9 mouse cellular contexts compared by ENCODE assay signal in the genomic region with DNA sequence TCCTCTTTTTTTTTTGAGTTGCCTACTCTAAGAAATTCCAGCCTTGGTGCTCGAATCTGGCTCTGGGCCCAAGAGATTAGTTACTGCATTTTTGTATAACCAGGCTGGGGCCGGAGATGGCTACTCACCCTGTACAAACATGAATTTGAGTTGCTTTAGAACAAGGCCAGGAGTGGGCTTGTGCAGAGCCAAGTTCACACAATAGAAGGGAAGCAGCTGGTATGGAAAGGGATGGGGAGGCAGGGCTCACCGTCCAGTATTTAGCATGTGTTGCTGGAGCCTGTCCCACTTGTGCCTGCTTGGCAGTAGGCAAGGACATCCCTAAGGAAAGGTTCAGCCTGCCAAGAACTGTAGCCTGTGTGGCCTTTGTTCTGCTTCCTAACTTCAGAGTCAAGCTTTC. TPM values are rescaled to one million over a fixed set of nuclear protein-coding genes. Genes with fewer than 3 reads are reported as not detected.
DNase-seq lines count a peak whose midpoint lies in the region; ATAC-seq lines count a peak whose summit lies in the region.
"Had no signal": no experiment of that assay in that cellular context is flagged by ENCODE, and none has a peak within 500 bp of the region (broad histone marks: within the 10 kb centered on the region; RNA-seq: fewer than 3 reads in every experiment).

No protein-coding gene starts in this region.

- 58% methylated on average over 3 of the region's 3 CpGs for WGBS in kidney, embryonic 14.5 days
- 16% methylated on average over 3 of the region's 3 CpGs for WGBS in stomach, embryonic 16.5 days

- H3K4me1 ChIP-seq in kidney, embryonic 14.5 days (ENCODE audit: control insufficient read depth, insufficient read depth, low read length): no peaks in the 10 kb centered on the region
- H3K4me1 ChIP-seq in stomach, embryonic 16.5 days (ENCODE audit: control insufficient read depth, insufficient read depth, low read length): peaks cover 6% of the 10 kb centered on the region

- H3K4me3 ChIP-seq in kidney, embryonic 14.5 days (ENCODE audit: low read length): no peak overlapping the region
- H3K4me3 ChIP-seq in stomach, embryonic 16.5 days (replicated peaks; ENCODE audit: low read length): no peak overlapping the region
- H3K4me3 ChIP-seq: erythroblast, embryonic 14.5 days had no signal

- no peak for ATAC-seq in kidney, embryonic 14.5 days (ENCODE audit: low FRiP score, low TSS enrichment)
- peak; percentile 82 for ATAC-seq in stomach, embryonic 16.5 days (ENCODE audit: insufficient read depth, low FRiP score)

- peak; percentile 17 for DNase-seq in kidney, adult 11 months
- DNase-seq in brain, adult 2 months (ENCODE audit: low read depth, low spot score): peak; percentile 33
- DNase-seq in heart, adult 9 months (ENCODE audit: low spot score in 2 of 2): peak; percentile 4 to 8
- peak; percentile 19 to 31 for DNase-seq in kidney, postnatal 36 days
- no peak for DNase-seq in natural killer cell, adult 2 months (ENCODE audit: low spot score in 2 of 2)
- DNase-seq in layer of hippocampus, adult 9-11 months: no peak

- no peak overlapping the region for H3K9ac ChIP-seq in kidney, embryonic 14.5 days (ENCODE audit: low read depth, low read length)
- H3K9ac ChIP-seq in stomach, embryonic 16.5 days (ENCODE audit: low read length): no peak overlapping the region

- H3K9me3 ChIP-seq in kidney, embryonic 14.5 days (ENCODE audit: control insufficient read depth, low read length): no peaks in the 10 kb centered on the region
- no peaks in the 10 kb centered on the region for H3K9me3 ChIP-seq in stomach, embryonic 16.5 days (replicated peaks; ENCODE audit: control insufficient read depth, low read length)

- no peak overlapping the region for H3K27ac ChIP-seq in kidney, embryonic 14.5 days (ENCODE audit: low read depth, low read length)
- peak overlapping the region; percentile 73 for H3K27ac ChIP-seq in stomach, embryonic 16.5 days (ENCODE audit: low read length)

- H3K4me2 ChIP-seq in kidney, embryonic 14.5 days (replicated peaks; ENCODE audit: low read depth, low read length): no peak overlapping the region
- no peak overlapping the region for H3K4me2 ChIP-seq in stomach, embryonic 16.5 days (ENCODE audit: low read depth, low read length)

- H3K36me3 ChIP-seq in kidney, embryonic 14.5 days (ENCODE audit: control insufficient read depth, insufficient read depth, low read length): no peaks in the 10 kb centered on the region
- H3K36me3 ChIP-seq in stomach, embryonic 16.5 days (ENCODE audit: control insufficient read depth, insufficient read depth, low read length): no peaks in the 10 kb centered on the region

- no peaks in the 10 kb centered on the region for H3K27me3 ChIP-seq in kidney, embryonic 14.5 days (ENCODE audit: control insufficient read depth, insufficient read depth, low read length)
- no peaks in the 10 kb centered on the region for H3K27me3 ChIP-seq in stomach, embryonic 16.5 days (ENCODE audit: control insufficient read depth, insufficient read depth, low read length)

RNA-seq across cellular contexts. Expression of a gene that starts 30.7 kb away (rescaled TPM):
- polyA plus RNA-seq in kidney, embryonic 14.5 days (2014; fragmentation: Nextera tagmentation; extraction: Ambion mirVana): 2.5 and 4.2 TPM in 2 replicates
- polyA plus RNA-seq in stomach, embryonic 16.5 days (2015; fragmentation: Nextera tagmentation; extraction: Ambion mirVana): 3.2 and 3.3 TPM in 2 replicates

RNA-seq across cellular contexts. Expression of a gene that starts 50.7 kb away (rescaled TPM):
- polyA plus RNA-seq in kidney, embryonic 14.5 days (2014; fragmentation: Nextera tagmentation; extraction: Ambion mirVana): 14.6 and 16.9 TPM in 2 replicates
- 14.2 and 15.5 TPM in 2 replicates for polyA plus RNA-seq in stomach, embryonic 16.5 days (2015; fragmentation: Nextera tagmentation; extraction: Ambion mirVana)

Comparison
In these comparisons a context has a peak if more than half of its experiments do, and no peak if none do; other contexts are left out.
1. DNase-seq: peak in kidney, adult 11 months (single experiment), brain, adult 2 months (single experiment), heart, adult 9 months (2 of 2) and kidney, postnatal 36 days (2 of 2); none in natural killer cell, adult 2 months (0 of 2) and layer of hippocampus, adult 9-11 months (single experiment).